Mouse (Mus musculus) liver, embryonic 14.5 days (tissue): Measurements from ENCODE around the gene Fars2. TPM values are rescaled to one million over a fixed set of nuclear protein-coding genes. Genes with fewer than 3 reads are reported as not detected.

Experiments used
- ATAC-seq: fragments of 200-750 bp; cut with Nextera tagmentation; 2 replicates; pipeline ENCODE4 v1.8.0; 2017; ENCODE audit warnings: moderate number of reproducible peaks, mild to moderate bottlenecking, moderate library complexity; ENCODE audit not compliant: insufficient read depth
- DNase-seq, 3 experiments: peaks; one replicate each; pipeline ENCODE4 v3.0.0-alpha.2; 2012 to 2013; ENCODE audit warnings: low read depth in 3 of 3, low spot score in 3 of 3
- H3K27ac ChIP-seq: fragments of 300-500 bp; sonication (generic); 2 replicates; pipeline ENCODE4 v1.5.1; 2014; ENCODE audit warnings: moderate library complexity, mild to moderate bottlenecking, control low read depth, inconsistent platforms
- H3K27me3 ChIP-seq: fragments of 300-500 bp; sonication (generic); 2 replicates; pipeline ENCODE4 v1.6.1; 2014; ENCODE audit warnings: mild to moderate bottlenecking, low read length, moderate library complexity; ENCODE audit not compliant: control insufficient read depth, insufficient read depth
- H3K36me3 ChIP-seq: fragments of 300-500 bp; sonication (generic); replicated peaks from 2 replicates; pipeline ENCODE4 v1.6.1; 2014; ENCODE audit warnings: low read depth; ENCODE audit not compliant: control insufficient read depth, insufficient read depth
- H3K4me1 ChIP-seq, 2 experiments: fragments of 200-500 bp in 1 of 2; fragments of 300-500 bp in 1 of 2; sonication (generic) in 1 of 2; replicated peaks; 2 replicates each; pipeline ENCODE4 v1.6.1; 2012 to 2014; ENCODE audit warnings: antibody characterized with exemption in 1 of 2, inconsistent platforms in 1 of 2, low read length in 1 of 2; ENCODE audit not compliant: control insufficient read depth in 2 of 2, insufficient read depth in 2 of 2
- H3K4me2 ChIP-seq: fragments of 300-500 bp; sonication (generic); 2 replicates; pipeline ENCODE4 v1.6.1; 2014; ENCODE audit warnings: low read depth, mild to moderate bottlenecking, control low read depth, moderate library complexity
- H3K4me3 ChIP-seq, 2 experiments: fragments of 200-500 bp in 1 of 2; fragments of 300-500 bp in 1 of 2; sonication (generic) in 1 of 2; 2 replicates each; pipeline ENCODE4 v1.5.1; 2012 to 2014; ENCODE audit warnings: low read depth in 2 of 2, low read length in 2 of 2, mild to moderate bottlenecking in 2 of 2, control low read depth in 1 of 2, inconsistent platforms in 1 of 2, moderate library complexity in 1 of 2; ENCODE audit not compliant: insufficient read depth in 1 of 2
- H3K9ac ChIP-seq: fragments of 300-500 bp; sonication (generic); replicated peaks from 2 replicates; pipeline ENCODE4 v1.6.1; 2014; ENCODE audit warnings: mild to moderate bottlenecking, control low read depth, moderate library complexity
- H3K9me3 ChIP-seq: fragments of 300-500 bp; sonication (generic); 2 replicates; pipeline ENCODE4 v1.6.1; 2016; ENCODE audit warnings: low read length, mixed read lengths; ENCODE audit not compliant: control insufficient read depth
- CTCF ChIP-seq: IDR thresholded peaks from 2 replicates; pipeline ENCODE4 v1.5.1; 2016; ENCODE audit warnings: antibody characterized with exemption, low read depth, control low read depth
- EP300 ChIP-seq: IDR thresholded peaks from 2 replicates; pipeline ENCODE4 v1.6.1; 2016; ENCODE audit warnings: antibody characterized with exemption, low read depth
- WGBS: fragments of 180-500 bp; shearing (Covaris S2); extraction: QIAGEN DNeasy Blood & Tissue Kit; methylation state at CpG from one replicate; pipeline ENCODE4 v1.1.7; 2014; ENCODE audit not compliant: insufficient replicate concordance; 5-methylcytosine and 5-hydroxymethylcytosine counted together
- polyA plus RNA-seq, 2 experiments: library from polyadenylated mRNA; depleted of rRNA in 1 of 2; stranded (reverse) in 1 of 2; unstranded in 1 of 2; fragments of >200 nt; fragmentation: Nextera tagmentation in 1 of 2; extraction: Ambion mirVana in 1 of 2; gene quantifications; 2 replicates each; pipeline versions ENCODE4 v1.2.1 to v1.2.3; 2012 to 2014

Fars2 gene
- polyA plus RNA-seq, 2 experiments = 18.8 to 23.0 TPM

DNA sequence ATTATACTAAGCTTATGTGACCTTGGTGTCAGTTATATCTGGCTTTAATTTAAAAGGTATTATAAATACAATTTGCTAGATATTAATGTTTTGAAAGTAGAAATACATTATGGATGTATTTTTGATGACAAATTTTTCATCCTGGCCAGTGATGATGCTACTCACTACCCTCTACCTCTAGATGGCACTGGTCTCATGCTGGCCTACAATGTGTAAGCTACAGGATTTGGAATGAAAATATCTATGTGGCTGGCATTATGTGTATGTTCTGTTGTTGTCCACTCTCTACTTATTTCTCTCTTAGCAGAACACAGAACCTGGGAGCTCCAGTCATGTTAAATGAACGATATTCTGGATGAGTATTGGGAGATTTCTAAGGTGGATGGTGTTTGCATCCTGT is 104.7 kb downstream of the Fars2 start:
- Histone ChIP-seq H3K27ac (no peak overlapping the region), H3K27me3 (no peaks in the 10 kb centered on the region), H3K9me3 (no peaks in the 10 kb centered on the region), H3K36me3 (no peaks in the 10 kb centered on the region), H3K4me1 (peaks cover 0 to 3% of the 10 kb centered on the region in 2 experiments; a peak in 2 of 4 replicates), H3K4me3 (no peak overlapping the region), H3K9ac (no peak overlapping the region), H3K4me2 (no peak overlapping the region)
- DNase-seq (no peak), ATAC-seq (no peak)
- TF ChIP-seq EP300 (no peak), CTCF (peak; percentile 48)
- 65% methylated on average over 1 of the region's 1 CpGs for WGBS

DNA sequence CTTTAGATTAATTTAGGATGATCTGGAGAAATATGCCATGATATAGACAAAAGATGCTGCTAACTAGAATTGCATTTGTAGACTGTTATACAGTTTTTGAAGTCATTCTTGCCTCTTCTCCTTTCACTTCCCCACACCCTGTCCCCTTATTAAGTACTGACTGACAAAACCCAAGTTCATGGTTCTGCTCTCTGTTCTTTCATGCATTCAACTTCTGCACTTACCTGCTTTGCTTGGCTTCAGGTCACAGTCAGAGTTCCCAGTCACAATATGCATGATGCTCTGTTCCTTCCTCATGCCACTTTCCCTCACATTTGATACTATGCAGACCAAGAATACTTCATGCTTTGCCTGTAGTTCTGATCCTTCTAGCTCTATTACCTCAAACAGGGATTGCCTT is 105.5 kb downstream of the Fars2 start:
- Histone ChIP-seq H3K27me3 (no peaks in the 10 kb centered on the region), H3K4me1 (peaks cover 0 to 3% of the 10 kb centered on the region in 2 experiments; a peak in 2 of 4 replicates), H3K27ac (no peak overlapping the region), H3K36me3 (no peaks in the 10 kb centered on the region), H3K4me3 (no peak overlapping the region), H3K9me3 (no peaks in the 10 kb centered on the region), H3K4me2 (no peak overlapping the region), H3K9ac (no peak overlapping the region)
- DNase-seq = no peak
- ATAC-seq = no peak
- TF ChIP-seq CTCF = no peak
- TF ChIP-seq EP300 = no peak

DNA sequence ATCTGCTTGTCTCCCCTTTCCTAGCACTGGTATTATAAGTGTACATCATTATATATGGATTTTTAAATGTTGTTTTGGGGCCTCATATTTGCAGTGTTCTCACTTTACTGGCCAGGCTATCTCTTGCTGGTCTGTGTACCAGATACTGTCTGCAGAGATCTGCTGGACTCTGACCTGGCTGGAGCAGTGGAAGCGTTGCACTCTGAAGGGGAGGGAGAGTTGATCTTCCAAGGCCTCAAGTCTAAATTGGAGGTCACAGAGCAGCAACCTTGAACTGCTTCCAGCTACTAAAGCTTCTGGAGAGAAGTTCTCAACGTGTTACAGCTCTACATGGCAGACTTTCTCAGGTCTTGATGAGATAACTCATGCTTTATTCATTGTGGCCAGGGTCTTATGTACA is 107.2 kb downstream of the Fars2 start:
- ATAC-seq = no peak
- DNase-seq = no peak
- TF ChIP-seq CTCF (no peak), EP300 (no peak)
- Histone ChIP-seq H3K36me3 (no peaks in the 10 kb centered on the region), H3K27me3 (no peaks in the 10 kb centered on the region), H3K27ac (no peak overlapping the region), H3K9me3 (no peaks in the 10 kb centered on the region), H3K4me1 (peaks cover 0 to 3% of the 10 kb centered on the region in 2 experiments; a peak in 2 of 4 replicates), H3K4me2 (no peak overlapping the region), H3K9ac (no peak overlapping the region), H3K4me3 (no peak overlapping the region)
- 66% methylated on average over 2 of the region's 2 CpGs for WGBS

DNA sequence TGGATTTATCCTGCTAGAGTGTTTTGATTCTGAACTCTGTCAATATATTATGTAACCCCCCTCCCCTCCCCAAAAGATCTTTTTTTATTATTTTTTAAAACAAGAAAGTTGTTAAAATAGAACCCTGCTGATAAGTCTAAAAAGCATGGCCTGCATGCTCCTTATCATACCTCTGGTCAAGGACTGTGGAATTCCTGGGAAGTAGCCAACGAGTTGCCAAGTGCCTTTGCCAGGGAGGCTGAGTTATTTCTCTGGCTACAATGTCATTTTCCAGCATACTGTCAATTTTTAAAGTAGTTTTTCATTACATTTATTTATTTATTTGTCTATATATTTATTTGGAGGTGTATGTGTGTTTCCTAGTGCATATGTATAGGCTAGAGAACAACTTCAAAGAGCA is 125.0 kb downstream of the Fars2 start:
- Histone ChIP-seq H3K27ac (no peak overlapping the region), H3K4me2 (no peak overlapping the region), H3K36me3 (no peaks in the 10 kb centered on the region), H3K4me1 (no peaks in the 10 kb centered on the region), H3K9ac (no peak overlapping the region), H3K27me3 (no peaks in the 10 kb centered on the region), H3K9me3 (no peaks in the 10 kb centered on the region), H3K4me3 (no peak overlapping the region)
- ATAC-seq (no peak), DNase-seq (no peak)
- 51% methylated on average over 1 of the region's 1 CpGs for WGBS
- TF ChIP-seq EP300 = no peak
- no peak for TF ChIP-seq CTCF

DNA sequence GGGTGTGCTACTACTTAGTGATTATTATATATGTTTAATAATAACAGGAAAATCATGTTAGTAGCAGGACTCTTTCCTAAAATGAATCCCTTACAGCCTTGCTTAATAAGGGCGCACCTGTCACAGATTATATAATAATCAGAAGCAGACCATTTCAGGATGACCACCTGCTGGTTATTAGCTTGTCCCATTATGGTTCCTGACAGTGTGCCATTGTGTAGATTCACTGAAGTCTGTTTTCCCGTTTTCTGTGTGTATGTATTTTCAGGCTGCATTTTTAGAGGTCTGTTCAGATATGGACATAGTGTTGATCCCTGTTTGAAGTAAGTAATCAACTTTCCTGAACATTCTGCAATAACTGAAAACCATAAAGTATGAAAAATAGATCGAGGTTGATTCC is 136.7 kb downstream of the Fars2 start:
- no peak overlapping the region for H3K9ac ChIP-seq
- H3K4me1 ChIP-seq = no peaks in the 10 kb centered on the region
- no peaks in the 10 kb centered on the region for H3K36me3 ChIP-seq
- DNase-seq = no peak
- TF ChIP-seq CTCF = no peak
- TF ChIP-seq EP300 = no peak
- 67% methylated on average over 3 of the region's 3 CpGs for WGBS
- no peak overlapping the region for H3K27ac ChIP-seq
- no peaks in the 10 kb centered on the region for H3K9me3 ChIP-seq
- no peak overlapping the region for H3K4me3 ChIP-seq
- no peak overlapping the region for H3K4me2 ChIP-seq
- no peak for ATAC-seq
- H3K27me3 ChIP-seq = no peaks in the 10 kb centered on the region
